Mouse (Mus musculus): ENCODE measurements at regions not wholly inside any gene's neighbourhood (a gene's known extent, or its start where the extent isn't known, plus 50 kb on each side); places are given as distances from the start of the nearest gene placed in this dataset.

GRCm38 (mm10) chr10:16514656-16515055 is 1208.4 kb upstream of the Cited2 start:
- Histone ChIP-seq H3K9ac (replicated peaks) (no peak overlapping the region), H3K4me1 (replicated peaks; ENCODE audit: control insufficient read depth in 2 of 2, insufficient read depth in 2 of 2, low read length in 1 of 2) (no peaks in the 10 kb centered on the region), H3K36me3 (replicated peaks; ENCODE audit: control insufficient read depth, insufficient read depth, low read depth) (no peaks in the 10 kb centered on the region), H3K27me3 (ENCODE audit: control insufficient read depth, insufficient read depth, low read length) (no peaks in the 10 kb centered on the region), H3K27ac (no peak overlapping the region), H3K9me3 (ENCODE audit: control insufficient read depth, low read length) (no peaks in the 10 kb centered on the region), H3K4me3 (ENCODE audit: insufficient read depth in 1 of 2, low read depth in 2 of 2, low read length in 2 of 2) (no peak overlapping the region), H3K4me2 (ENCODE audit: low read depth) (no peak overlapping the region)
- ATAC-seq (ENCODE audit: insufficient read depth) (no peak), DNase-seq (ENCODE audit: low read depth in 3 of 3, low spot score in 3 of 3) (no peak)
- TF ChIP-seq CTCF (IDR thresholded peaks at IDR 0.05; ENCODE audit: low read depth) (no peak), EP300 (IDR thresholded peaks at IDR 0.05; ENCODE audit: low read depth) (no peak)
- 60% methylated on average over 2 of the region's 2 CpGs for WGBS (ENCODE audit: insufficient replicate concordance)

GRCm38 (mm10) chr10:16521895-16522294 is 1201.1 kb upstream of the Cited2 start:
- H3K27ac ChIP-seq: no peak overlapping the region
- no peaks in the 10 kb centered on the region for H3K27me3 ChIP-seq (ENCODE audit: control insufficient read depth, insufficient read depth, low read length)
- H3K4me1 ChIP-seq (replicated peaks; ENCODE audit: control insufficient read depth in 2 of 2, insufficient read depth in 2 of 2, low read length in 1 of 2): no peaks in the 10 kb centered on the region
- no peak overlapping the region for H3K9ac ChIP-seq (replicated peaks)
- TF ChIP-seq EP300 (IDR thresholded peaks at IDR 0.05; ENCODE audit: low read depth) (no peak), CTCF (IDR thresholded peaks at IDR 0.05; ENCODE audit: low read depth) (no peak)
- no peaks in the 10 kb centered on the region for H3K9me3 ChIP-seq (ENCODE audit: control insufficient read depth, low read length)
- H3K4me3 ChIP-seq (ENCODE audit: insufficient read depth in 1 of 2, low read depth in 2 of 2, low read length in 2 of 2): no peak overlapping the region
- H3K4me2 ChIP-seq (ENCODE audit: low read depth): no peak overlapping the region
- H3K36me3 ChIP-seq (replicated peaks; ENCODE audit: control insufficient read depth, insufficient read depth, low read depth): no peaks in the 10 kb centered on the region
- no peak for DNase-seq (ENCODE audit: low read depth in 3 of 3, low spot score in 3 of 3)
- no peak for ATAC-seq (ENCODE audit: insufficient read depth)

GRCm38 (mm10) chr10:16524101-16524500 is 1198.9 kb upstream of the Cited2 start:
- Histone ChIP-seq H3K4me2 (ENCODE audit: low read depth) (no peak overlapping the region), H3K4me3 (ENCODE audit: insufficient read depth in 1 of 2, low read depth in 2 of 2, low read length in 2 of 2) (no peak overlapping the region), H3K9ac (replicated peaks) (no peak overlapping the region), H3K36me3 (replicated peaks; ENCODE audit: control insufficient read depth, insufficient read depth, low read depth) (no peaks in the 10 kb centered on the region), H3K4me1 (replicated peaks; ENCODE audit: control insufficient read depth in 2 of 2, insufficient read depth in 2 of 2, low read length in 1 of 2) (no peaks in the 10 kb centered on the region), H3K27ac (no peak overlapping the region), H3K9me3 (ENCODE audit: control insufficient read depth, low read length) (no peaks in the 10 kb centered on the region), H3K27me3 (ENCODE audit: control insufficient read depth, insufficient read depth, low read length) (no peaks in the 10 kb centered on the region)
- TF ChIP-seq CTCF (IDR thresholded peaks at IDR 0.05; ENCODE audit: low read depth) (no peak), EP300 (IDR thresholded peaks at IDR 0.05; ENCODE audit: low read depth) (no peak)
- ATAC-seq (ENCODE audit: insufficient read depth): no peak
- no peak for DNase-seq (ENCODE audit: low read depth in 3 of 3, low spot score in 3 of 3)
- WGBS (ENCODE audit: insufficient replicate concordance): 51% methylated on average over 1 of the region's 1 CpGs

DNA sequence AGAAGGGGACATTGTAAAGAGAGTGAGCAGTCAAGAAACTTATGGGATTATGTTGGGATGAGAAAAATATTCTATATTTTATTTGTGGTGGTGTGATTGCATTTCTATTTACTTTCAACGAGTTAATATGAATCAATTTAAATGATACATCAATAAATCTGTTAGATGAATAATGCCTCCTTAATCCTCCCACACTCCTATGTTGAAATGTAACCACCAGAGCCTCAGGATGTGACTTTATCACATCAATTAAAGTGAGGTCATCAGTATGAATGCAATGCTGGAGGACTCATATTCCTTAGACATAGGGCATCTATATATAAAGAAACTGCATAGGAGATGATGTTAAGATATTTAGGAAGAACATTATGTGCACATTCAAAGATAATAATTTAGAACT is 1195.3 kb upstream of the Cited2 start:
- Histone ChIP-seq H3K27me3 (ENCODE audit: control insufficient read depth, insufficient read depth, low read length) (no peaks in the 10 kb centered on the region), H3K9ac (replicated peaks) (no peak overlapping the region), H3K27ac (no peak overlapping the region), H3K4me1 (replicated peaks; ENCODE audit: control insufficient read depth in 2 of 2, insufficient read depth in 2 of 2, low read length in 1 of 2) (no peaks in the 10 kb centered on the region), H3K4me3 (ENCODE audit: insufficient read depth in 1 of 2, low read depth in 2 of 2, low read length in 2 of 2) (no peak overlapping the region), H3K36me3 (replicated peaks; ENCODE audit: control insufficient read depth, insufficient read depth, low read depth) (no peaks in the 10 kb centered on the region), H3K9me3 (ENCODE audit: control insufficient read depth, low read length) (no peaks in the 10 kb centered on the region), H3K4me2 (ENCODE audit: low read depth) (no peak overlapping the region)
- WGBS (ENCODE audit: insufficient replicate concordance): 21% methylated on average over 1 of the region's 1 CpGs
- no peak for TF ChIP-seq EP300 (IDR thresholded peaks at IDR 0.05; ENCODE audit: low read depth)
- TF ChIP-seq CTCF (IDR thresholded peaks at IDR 0.05; ENCODE audit: low read depth): no peak
- DNase-seq (ENCODE audit: low read depth in 3 of 3, low spot score in 3 of 3) (no peak), ATAC-seq (ENCODE audit: insufficient read depth) (no peak)

DNA sequence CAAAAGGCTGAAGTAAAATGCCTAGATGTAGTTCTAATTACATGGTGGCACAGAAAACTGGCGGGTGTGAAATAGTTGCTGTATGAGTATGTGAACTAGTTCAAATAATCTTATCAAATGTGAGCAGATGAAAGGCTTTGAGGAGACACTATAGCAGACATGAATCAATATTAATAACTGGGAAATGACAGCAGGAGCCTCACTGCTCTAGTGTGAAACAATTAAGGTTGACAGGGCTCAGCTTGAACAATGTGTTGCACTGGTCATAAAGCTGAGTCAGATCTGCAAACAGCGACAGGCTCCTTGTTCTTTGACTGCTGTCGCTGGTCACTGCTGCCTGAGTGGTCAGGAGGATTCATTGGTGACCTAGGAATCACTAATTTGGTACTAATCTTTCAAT is 1185.4 kb upstream of the Cited2 start:
- no peak overlapping the region for H3K4me3 ChIP-seq (ENCODE audit: insufficient read depth in 1 of 2, low read depth in 2 of 2, low read length in 2 of 2)
- WGBS (ENCODE audit: insufficient replicate concordance): 41% methylated on average over 3 of the region's 3 CpGs
- no peak overlapping the region for H3K27ac ChIP-seq
- DNase-seq (ENCODE audit: low read depth in 3 of 3, low spot score in 3 of 3): no peak
- H3K9me3 ChIP-seq (ENCODE audit: control insufficient read depth, low read length): no peaks in the 10 kb centered on the region
- no peak overlapping the region for H3K9ac ChIP-seq (replicated peaks)
- H3K36me3 ChIP-seq (replicated peaks; ENCODE audit: control insufficient read depth, insufficient read depth, low read depth): no peaks in the 10 kb centered on the region
- TF ChIP-seq CTCF (IDR thresholded peaks at IDR 0.05; ENCODE audit: low read depth) (no peak), EP300 (IDR thresholded peaks at IDR 0.05; ENCODE audit: low read depth) (no peak)
- H3K4me2 ChIP-seq (ENCODE audit: low read depth): no peak overlapping the region
- no peak for ATAC-seq (ENCODE audit: insufficient read depth)
- H3K4me1 ChIP-seq (replicated peaks; ENCODE audit: control insufficient read depth in 2 of 2, insufficient read depth in 2 of 2, low read length in 1 of 2): no peaks in the 10 kb centered on the region
- no peaks in the 10 kb centered on the region for H3K27me3 ChIP-seq (ENCODE audit: control insufficient read depth, insufficient read depth, low read length)

DNA sequence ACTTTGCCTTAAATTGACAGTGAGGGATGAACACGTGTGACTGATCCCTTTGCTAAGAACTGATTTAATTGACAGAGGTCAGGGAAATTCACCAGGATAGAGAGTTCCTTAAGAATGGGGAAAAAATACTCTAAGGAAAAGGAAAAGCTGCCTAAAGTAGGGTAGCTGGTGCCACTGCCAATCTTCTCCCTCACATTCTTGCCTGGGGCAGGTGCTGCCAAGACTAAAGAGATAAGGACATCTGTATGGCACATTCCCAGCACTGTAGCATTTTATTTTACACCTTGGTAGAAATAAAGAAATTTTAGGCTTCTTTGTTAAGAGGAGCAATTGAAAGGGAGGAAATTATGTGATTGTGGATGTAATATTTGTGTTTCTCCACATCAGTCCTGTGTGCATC is 1184.6 kb upstream of the Cited2 start:
- H3K27me3 ChIP-seq (ENCODE audit: control insufficient read depth, insufficient read depth, low read length): no peaks in the 10 kb centered on the region
- WGBS (ENCODE audit: insufficient replicate concordance): 35% methylated on average over 1 of the region's 1 CpGs
- TF ChIP-seq EP300 (IDR thresholded peaks at IDR 0.05; ENCODE audit: low read depth) (no peak), CTCF (IDR thresholded peaks at IDR 0.05; ENCODE audit: low read depth) (no peak)
- no peak for ATAC-seq (ENCODE audit: insufficient read depth)
- no peaks in the 10 kb centered on the region for H3K36me3 ChIP-seq (replicated peaks; ENCODE audit: control insufficient read depth, insufficient read depth, low read depth)
- H3K9me3 ChIP-seq (ENCODE audit: control insufficient read depth, low read length): no peaks in the 10 kb centered on the region
- H3K4me3 ChIP-seq (ENCODE audit: insufficient read depth in 1 of 2, low read depth in 2 of 2, low read length in 2 of 2): no peak overlapping the region
- H3K4me2 ChIP-seq (ENCODE audit: low read depth): no peak overlapping the region
- H3K9ac ChIP-seq (replicated peaks): no peak overlapping the region
- H3K27ac ChIP-seq: no peak overlapping the region
- no peaks in the 10 kb centered on the region for H3K4me1 ChIP-seq (replicated peaks; ENCODE audit: control insufficient read depth in 2 of 2, insufficient read depth in 2 of 2, low read length in 1 of 2)
- no peak for DNase-seq (ENCODE audit: low read depth in 3 of 3, low spot score in 3 of 3)

Data from liver, embryonic 14.5 days (tissue).